Comparison of ENCODE assay signal across 16 mouse cellular contexts in genomic region chr17:29712565-29712964, GRCm38 (mm10). TPM values are rescaled to one million over a fixed set of nuclear protein-coding genes. Genes with fewer than 3 reads are reported as not detected.
A peak's percentile ranks its signal among the peaks of the same experiment; 100 is the strongest.
DNase-seq lines count a peak whose midpoint lies in the region; ATAC-seq and TF ChIP-seq lines count a peak whose summit lies in the region.
"Had no signal": no experiment of that assay in that cellular context is flagged by ENCODE, and none has a peak within 500 bp of the region (broad histone marks: within the 10 kb centered on the region; RNA-seq: fewer than 3 reads in every experiment).

No protein-coding gene starts in this region.

- H3K9me3 ChIP-seq in heart, embryonic 15.5 days (replicated peaks): no peaks in the 10 kb centered on the region
- no peaks in the 10 kb centered on the region for H3K9me3 ChIP-seq in heart, embryonic 12.5 days (replicated peaks)
- no peaks in the 10 kb centered on the region for H3K9me3 ChIP-seq in midbrain, postnatal 0 days (ENCODE audit: low read length)
- no peaks in the 10 kb centered on the region for H3K9me3 ChIP-seq in midbrain, embryonic 16.5 days (replicated peaks; ENCODE audit: control insufficient read depth, low read length, poor library complexity, severe bottlenecking)
- no peaks in the 10 kb centered on the region for H3K9me3 ChIP-seq in limb, embryonic 15.5 days
- H3K9me3 ChIP-seq: liver, embryonic 12.5 days; megakaryocyte, embryonic 14.5 days had no signal

- DNase-seq in cerebellum, adult 2 months: peak; percentile 52 to 55
- no peak for DNase-seq in cerebellum, adult 11 months
- peak; percentile 43 for DNase-seq in midbrain, postnatal 0 days (ENCODE audit: low spot score)
- no peak for DNase-seq in embryo, embryonic 11 days
- DNase-seq: heart, adult 11 months; heart, postnatal 36 days; kidney, postnatal 25 days; right cerebral cortex, postnatal 14 days; thymus, adult 18-20 months had no signal

- no peak overlapping the region for H3K9ac ChIP-seq in heart, embryonic 15.5 days
- H3K9ac ChIP-seq in heart, embryonic 12.5 days: no peak overlapping the region
- H3K9ac ChIP-seq in midbrain, postnatal 0 days (replicated peaks; ENCODE audit: low read length, poor library complexity, severe bottlenecking): no peak overlapping the region
- no peak overlapping the region for H3K9ac ChIP-seq in midbrain, embryonic 16.5 days (ENCODE audit: low read depth, low read length)
- 0 out of 2 replicates have a peak overlapping the region, but pooled peaks have one; percentile 4 for H3K9ac ChIP-seq in limb, embryonic 15.5 days
- H3K9ac ChIP-seq: liver, embryonic 12.5 days had no signal

- H3K36me3 ChIP-seq in heart, embryonic 15.5 days: no peaks in the 10 kb centered on the region
- 0 out of 2 replicates have a peak, but pooled peaks cover 2% of the 10 kb centered on the region for H3K36me3 ChIP-seq in heart, embryonic 12.5 days
- H3K36me3 ChIP-seq in midbrain, postnatal 0 days (ENCODE audit: insufficient read depth, low read length): no peaks in the 10 kb centered on the region
- no peaks in the 10 kb centered on the region for H3K36me3 ChIP-seq in midbrain, embryonic 16.5 days (ENCODE audit: control insufficient read depth, insufficient read depth, low read length)
- no peaks in the 10 kb centered on the region for H3K36me3 ChIP-seq in limb, embryonic 15.5 days

- H3K4me2 ChIP-seq in heart, embryonic 15.5 days: no peak overlapping the region
- no peak overlapping the region for H3K4me2 ChIP-seq in heart, embryonic 12.5 days
- H3K4me2 ChIP-seq in midbrain, postnatal 0 days (ENCODE audit: low read depth, low read length, poor library complexity, severe bottlenecking): no peak overlapping the region
- no peak overlapping the region for H3K4me2 ChIP-seq in midbrain, embryonic 16.5 days (ENCODE audit: low read length)
- no peak overlapping the region for H3K4me2 ChIP-seq in limb, embryonic 15.5 days
- H3K4me2 ChIP-seq: liver, embryonic 12.5 days had no signal

- no peak overlapping the region for H3K27ac ChIP-seq in cerebellum, adult 2 months (ENCODE audit: insufficient read depth, low read length)
- H3K27ac ChIP-seq in heart, embryonic 15.5 days: peak overlapping the region; percentile 13; the same call in 1 of the 2 replicates
- no peak overlapping the region for H3K27ac ChIP-seq in heart, embryonic 12.5 days (ENCODE audit: poor library complexity, severe bottlenecking)
- no peak overlapping the region for H3K27ac ChIP-seq in midbrain, postnatal 0 days (ENCODE audit: low read depth, low read length)
- no peak overlapping the region for H3K27ac ChIP-seq in midbrain, embryonic 16.5 days (ENCODE audit: low read length)
- 0 out of 2 replicates have a peak overlapping the region, but pooled peaks have one; percentile 11 for H3K27ac ChIP-seq in limb, embryonic 15.5 days
- H3K27ac ChIP-seq: liver, embryonic 12.5 days had no signal

- WGBS in cerebellum, adult 2 months: 42% methylated on average over 7 of the region's 7 CpGs
- WGBS in heart, embryonic 15.5 days: 67% methylated on average over 7 of the region's 7 CpGs
- 83% methylated on average over 7 of the region's 7 CpGs for WGBS in heart, embryonic 12.5 days
- 70% methylated on average over 7 of the region's 7 CpGs for WGBS in midbrain, postnatal 0 days
- 49% methylated on average over 7 of the region's 7 CpGs for WGBS in midbrain, embryonic 16.5 days
- 28% methylated on average over 7 of the region's 7 CpGs for WGBS in limb, embryonic 15.5 days

- peaks cover 36% of the 10 kb centered on the region for H3K4me1 ChIP-seq in cerebellum, adult 2 months (ENCODE audit: control insufficient read depth, insufficient read depth, low read length)
- H3K4me1 ChIP-seq in heart, embryonic 15.5 days (replicated peaks): peaks cover 59% of the 10 kb centered on the region
- H3K4me1 ChIP-seq in heart, embryonic 12.5 days (replicated peaks): peaks cover 64% of the 10 kb centered on the region
- peaks cover 6% of the 10 kb centered on the region; the same call in 1 of the 2 replicates for H3K4me1 ChIP-seq in midbrain, postnatal 0 days (ENCODE audit: insufficient read depth, low read length)
- H3K4me1 ChIP-seq in midbrain, embryonic 16.5 days (ENCODE audit: control insufficient read depth, insufficient read depth, low read length): peaks cover 51% of the 10 kb centered on the region
- peaks cover 62% of the 10 kb centered on the region for H3K4me1 ChIP-seq in limb, embryonic 15.5 days

- no peak overlapping the region for H3K4me3 ChIP-seq in cerebellum, adult 2 months (replicated peaks; ENCODE audit: insufficient read depth, low read depth, low read length)
- H3K4me3 ChIP-seq in heart, embryonic 15.5 days: no peak overlapping the region
- H3K4me3 ChIP-seq in heart, embryonic 12.5 days: no peak overlapping the region
- no peak overlapping the region for H3K4me3 ChIP-seq in midbrain, postnatal 0 days (ENCODE audit: low read depth, low read length)
- H3K4me3 ChIP-seq in midbrain, embryonic 16.5 days (ENCODE audit: low read depth, low read length): no peak overlapping the region
- H3K4me3 ChIP-seq in limb, embryonic 15.5 days: no peak overlapping the region
- H3K4me3 ChIP-seq: liver, embryonic 12.5 days; megakaryocyte, embryonic 14.5 days had no signal

- no peak for TF ChIP-seq POLR2A in cerebellum, adult 2 months (IDR thresholded peaks at IDR 0.05; ENCODE audit: borderline replicate concordance, insufficient read depth, low read length)

- H3K27me3 ChIP-seq in cerebellum, adult 2 months (ENCODE audit: control insufficient read depth, insufficient read depth, low read length): no peaks in the 10 kb centered on the region
- H3K27me3 ChIP-seq in heart, embryonic 15.5 days: no peaks in the 10 kb centered on the region
- H3K27me3 ChIP-seq in heart, embryonic 12.5 days (replicated peaks): no peaks in the 10 kb centered on the region
- no peaks in the 10 kb centered on the region for H3K27me3 ChIP-seq in midbrain, postnatal 0 days (ENCODE audit: insufficient read depth, low read length)
- no peaks in the 10 kb centered on the region for H3K27me3 ChIP-seq in midbrain, embryonic 16.5 days (ENCODE audit: control insufficient read depth, insufficient read depth, low read depth, low read length)
- H3K27me3 ChIP-seq in limb, embryonic 15.5 days: no peaks in the 10 kb centered on the region
- H3K27me3 ChIP-seq: liver, embryonic 12.5 days; megakaryocyte, embryonic 14.5 days had no signal

- ATAC-seq in heart, embryonic 15.5 days (replicated peaks; ENCODE audit: insufficient number of reproducible peaks, insufficient read depth, low FRiP score, low read depth): no peak
- no peak for ATAC-seq in heart, embryonic 12.5 days (ENCODE audit: insufficient number of reproducible peaks, low FRiP score)
- no peak for ATAC-seq in midbrain, postnatal 0 days (ENCODE audit: low FRiP score)
- ATAC-seq in midbrain, embryonic 16.5 days: no peak
- no peak for ATAC-seq in limb, embryonic 15.5 days (ENCODE audit: insufficient number of reproducible peaks, low FRiP score, low TSS enrichment, low read depth)
- ATAC-seq: intestine, embryonic 16.5 days; liver, embryonic 12.5 days had no signal

- no peak for TF ChIP-seq CTCF in cerebellum, adult 2 months (IDR thresholded peaks at IDR 0.05; ENCODE audit: borderline replicate concordance, insufficient read depth, low read depth, low read length)
- no peak for TF ChIP-seq CTCF in midbrain, postnatal 0 days (IDR thresholded peaks at IDR 0.05)

RNA-seq across cellular contexts. Expression of gene Ccdc167, which starts 4.3 kb away (rescaled TPM):
- polyA plus RNA-seq in cerebellum, adult 2 months (2012; rRNA removed): 25.9 and 26.2 TPM in 2 replicates
- polyA plus RNA-seq in heart, embryonic 15.5 days (2015; fragmentation: Nextera tagmentation; extraction: Ambion mirVana): 10.3 and 12.5 TPM in 2 replicates
- 15.8 and 16.0 TPM in 2 replicates for polyA plus RNA-seq in heart, embryonic 12.5 days (2016; fragmentation: Nextera tagmentation; extraction: Ambion mirVana)
- total RNA-seq in midbrain, postnatal 0 days (2014; rRNA removed): 9.0 and 9.4 TPM in 2 replicates
- 8.3 and 8.6 TPM in 2 replicates for polyA plus RNA-seq in midbrain, postnatal 0 days (2015; fragmentation: Nextera tagmentation; extraction: Ambion mirVana)
- polyA plus RNA-seq in midbrain, embryonic 16.5 days (2015; fragmentation: Nextera tagmentation; extraction: Ambion mirVana): 9.9 and 10.9 TPM in 2 replicates
- 10.0 and 10.7 TPM in 2 replicates for polyA plus RNA-seq in limb, embryonic 15.5 days (2015; fragmentation: Nextera tagmentation; extraction: Ambion mirVana)

RNA-seq across cellular contexts. Expression of gene Cmtr1, which starts 52.2 kb away (rescaled TPM):
- 96.5 and 99.1 TPM in 2 replicates for polyA plus RNA-seq in cerebellum, adult 2 months (2012; rRNA removed)
- 78.3 and 88.5 TPM in 2 replicates for polyA plus RNA-seq in heart, embryonic 15.5 days (2015; fragmentation: Nextera tagmentation; extraction: Ambion mirVana)
- polyA plus RNA-seq in heart, embryonic 12.5 days (2016; fragmentation: Nextera tagmentation; extraction: Ambion mirVana): 123 and 124 TPM in 2 replicates
- total RNA-seq in midbrain, postnatal 0 days (2014; rRNA removed): 58.5 and 63.6 TPM in 2 replicates
- polyA plus RNA-seq in midbrain, postnatal 0 days (2015; fragmentation: Nextera tagmentation; extraction: Ambion mirVana): 105 and 106 TPM in 2 replicates
- polyA plus RNA-seq in midbrain, embryonic 16.5 days (2015; fragmentation: Nextera tagmentation; extraction: Ambion mirVana): 122 and 127 TPM in 2 replicates
- 100 and 110 TPM in 2 replicates for polyA plus RNA-seq in limb, embryonic 15.5 days (2015; fragmentation: Nextera tagmentation; extraction: Ambion mirVana)

Comparison
In these comparisons a context has a peak if more than half of its experiments do, and no peak if none do; other contexts are left out.
1. DNase-seq: peak in cerebellum, adult 2 months (2 of 2) and midbrain, postnatal 0 days (single experiment); none in cerebellum, adult 11 months (single experiment) and embryo, embryonic 11 days (single experiment).
2. H3K27ac ChIP-seq: peak in heart, embryonic 15.5 days (single experiment) and limb, embryonic 15.5 days (single experiment); none in cerebellum, adult 2 months (single experiment), heart, embryonic 12.5 days (single experiment), midbrain, postnatal 0 days (single experiment) and midbrain, embryonic 16.5 days (single experiment).